Mouse (Mus musculus) embryonic facial prominence, embryonic 12.5 days (tissue): ENCODE data around the gene Mybl2. TPM values are rescaled to one million over a fixed set of nuclear protein-coding genes. Genes with fewer than 3 reads are reported as not detected.

Experiments
- ATAC-seq: fragments of 200-750 bp; cut with Nextera tagmentation; 2 replicates; pipeline ENCODE4 v1.8.0; 2017; ENCODE audit not compliant: insufficient number of reproducible peaks, insufficient read depth, low FRiP score, low TSS enrichment
- H3K27ac ChIP-seq: fragments of 300-500 bp; sonication (generic); 2 replicates; pipeline ENCODE4 v1.5.1; 2016; ENCODE audit warnings: mild to moderate bottlenecking
- H3K27me3 ChIP-seq: fragments of 300-500 bp; sonication (generic); 2 replicates; pipeline ENCODE4 v1.6.1; 2016; ENCODE audit warnings: mild to moderate bottlenecking, moderate library complexity
- H3K36me3 ChIP-seq: fragments of 300-500 bp; sonication (generic); 2 replicates; pipeline ENCODE4 v1.6.1; 2016; ENCODE audit warnings: mild to moderate bottlenecking
- H3K4me1 ChIP-seq: fragments of 300-500 bp; sonication (generic); 2 replicates; pipeline ENCODE4 v1.6.1; 2016
- H3K4me2 ChIP-seq: fragments of 300-500 bp; sonication (generic); replicated peaks from 2 replicates; pipeline ENCODE4 v1.6.1; 2016; ENCODE audit warnings: mild to moderate bottlenecking, moderate library complexity
- H3K4me3 ChIP-seq: fragments of 300-500 bp; sonication (generic); 2 replicates; pipeline ENCODE4 v1.5.1; 2016; ENCODE audit warnings: mild to moderate bottlenecking
- H3K9ac ChIP-seq: fragments of 300-500 bp; sonication (generic); 2 replicates; pipeline ENCODE4 v1.6.1; 2016; ENCODE audit warnings: mild to moderate bottlenecking, moderate library complexity
- H3K9me3 ChIP-seq: fragments of 300-500 bp; sonication (generic); 2 replicates; pipeline ENCODE4 v1.6.1; 2016; ENCODE audit warnings: mild to moderate bottlenecking, moderate library complexity
- WGBS: fragments of 180-500 bp; shearing (Covaris S2); methylation state at CpG from one replicate; pipeline ENCODE4 v1.1.7; 2016; 5-methylcytosine and 5-hydroxymethylcytosine counted together
- polyA plus RNA-seq: library from polyadenylated mRNA; unstranded; fragments of >200 nt; fragmentation: Nextera tagmentation; extraction: Ambion mirVana; gene quantifications from 2 replicates; pipeline ENCODE4 v1.2.1, GENCODE M21; 2016

Mybl2 gene
- polyA plus RNA-seq, 1 experiment from 2014 or later: 35.2 TPM

- H3K4me3 ChIP-seq: no peak overlapping the region
- H3K4me2 ChIP-seq: no peak overlapping the region
- no peak for ATAC-seq
- no peaks in the 10 kb centered on the region for H3K36me3 ChIP-seq
- H3K27me3 ChIP-seq: no peaks in the 10 kb centered on the region
- H3K9me3 ChIP-seq: no peaks in the 10 kb centered on the region
- H3K4me1 ChIP-seq: peaks cover 6% of the 10 kb centered on the region
- no peak overlapping the region for H3K27ac ChIP-seq
- H3K9ac ChIP-seq: no peak overlapping the region
- WGBS: 48% methylated on average over 8 of the region's 8 CpGs
Observed at GRCm38 (mm10) chr2:163099919-163100318, 45.4 kb downstream of the Mybl2 start.

GRCm38 (mm10) chr2:163100551-163100950, 46.1 kb downstream of the Mybl2 start:
- no peaks in the 10 kb centered on the region for H3K36me3 ChIP-seq
- WGBS: 63% methylated on average over 5 of the region's 5 CpGs
- ATAC-seq: no peak
- no peak overlapping the region for H3K9ac ChIP-seq
- H3K27ac ChIP-seq: no peak overlapping the region
- no peak overlapping the region for H3K4me3 ChIP-seq
- H3K4me2 ChIP-seq: no peak overlapping the region
- H3K27me3 ChIP-seq: no peaks in the 10 kb centered on the region
- no peaks in the 10 kb centered on the region for H3K9me3 ChIP-seq
- H3K4me1 ChIP-seq: peaks cover 6% of the 10 kb centered on the region

GRCm38 (mm10) chr2:163101646-163102203, 47.2 kb downstream of the Mybl2 start:
- no peak overlapping the region for H3K4me3 ChIP-seq
- H3K9ac ChIP-seq: no peak overlapping the region
- 5% methylated on average over 10 of the region's 10 CpGs for WGBS
- no peaks in the 10 kb centered on the region for H3K27me3 ChIP-seq
- peaks cover 6% of the 10 kb centered on the region for H3K4me1 ChIP-seq
- no peaks in the 10 kb centered on the region for H3K36me3 ChIP-seq
- no peak overlapping the region for H3K4me2 ChIP-seq
- no peak overlapping the region for H3K27ac ChIP-seq
- peak; percentile 57; the same call in 1 of the 2 replicates for ATAC-seq
- H3K9me3 ChIP-seq: no peaks in the 10 kb centered on the region

GRCm38 (mm10) chr2:163102216-163102615, 47.7 kb downstream of the Mybl2 start:
- Histone ChIP-seq H3K9ac (no peak overlapping the region), H3K4me1 (peaks cover 6% of the 10 kb centered on the region), H3K9me3 (no peaks in the 10 kb centered on the region), H3K27me3 (no peaks in the 10 kb centered on the region), H3K4me3 (no peak overlapping the region), H3K4me2 (no peak overlapping the region), H3K36me3 (no peaks in the 10 kb centered on the region), H3K27ac (no peak overlapping the region)
- no peak; the same call in 1 of the 2 replicates for ATAC-seq
- 51% methylated on average over 7 of the region's 7 CpGs for WGBS

- Histone ChIP-seq H3K9me3 (no peaks in the 10 kb centered on the region), H3K36me3 (no peaks in the 10 kb centered on the region), H3K9ac (no peak overlapping the region), H3K4me3 (no peak overlapping the region), H3K4me2 (no peak overlapping the region), H3K27me3 (no peaks in the 10 kb centered on the region), H3K27ac (no peak overlapping the region), H3K4me1 (peaks cover 6% of the 10 kb centered on the region)
- ATAC-seq: no peak
- 41% methylated on average over 18 of the region's 18 CpGs for WGBS
Observed at GRCm38 (mm10) chr2:163102900-163103653, 48.6 kb downstream of the Mybl2 start.

GRCm38 (mm10) chr2:163104086-163104770, 49.7 kb downstream of the Mybl2 start:
- H3K4me1 ChIP-seq: peaks cover 6% of the 10 kb centered on the region
- 80% methylated on average over 13 of the region's 13 CpGs for WGBS
- H3K9ac ChIP-seq: no peak overlapping the region
- no peaks in the 10 kb centered on the region for H3K36me3 ChIP-seq
- no peaks in the 10 kb centered on the region for H3K27me3 ChIP-seq
- no peak overlapping the region for H3K4me2 ChIP-seq
- no peak overlapping the region for H3K4me3 ChIP-seq
- no peaks in the 10 kb centered on the region for H3K9me3 ChIP-seq
- no peak for ATAC-seq
- no peak overlapping the region for H3K27ac ChIP-seq

GRCm38 (mm10) chr2:163108385-163108784, 53.9 kb downstream of the Mybl2 start:
- H3K27ac ChIP-seq: no peak overlapping the region
- no peak overlapping the region for H3K4me3 ChIP-seq
- no peaks in the 10 kb centered on the region for H3K9me3 ChIP-seq
- H3K36me3 ChIP-seq: no peaks in the 10 kb centered on the region
- H3K4me1 ChIP-seq: peaks cover 6% of the 10 kb centered on the region; the same call in 1 of the 2 replicates
- no peaks in the 10 kb centered on the region for H3K27me3 ChIP-seq
- H3K9ac ChIP-seq: no peak overlapping the region
- H3K4me2 ChIP-seq: no peak overlapping the region
- WGBS: 79% methylated on average over 9 of the region's 9 CpGs
- ATAC-seq: no peak

- Histone ChIP-seq H3K4me3 (no peak overlapping the region), H3K27ac (no peak overlapping the region), H3K27me3 (no peaks in the 10 kb centered on the region), H3K4me1 (peaks cover 6% of the 10 kb centered on the region; the same call in 1 of the 2 replicates), H3K36me3 (no peaks in the 10 kb centered on the region), H3K9ac (no peak overlapping the region), H3K4me2 (no peak overlapping the region), H3K9me3 (no peaks in the 10 kb centered on the region)
- no peak for ATAC-seq
- 76% methylated on average over 1 of the region's 1 CpGs for WGBS
Observed at GRCm38 (mm10) chr2:163110706-163111105, 56.2 kb downstream of the Mybl2 start.

- H3K27me3 ChIP-seq: no peaks in the 10 kb centered on the region
- WGBS: 54% methylated on average over 16 of the region's 16 CpGs
- H3K36me3 ChIP-seq: no peaks in the 10 kb centered on the region
- H3K4me3 ChIP-seq: no peak overlapping the region
- no peak overlapping the region for H3K4me2 ChIP-seq
- no peak overlapping the region for H3K9ac ChIP-seq
- no peak overlapping the region for H3K27ac ChIP-seq
- ATAC-seq: no peak
- H3K9me3 ChIP-seq: no peaks in the 10 kb centered on the region
- H3K4me1 ChIP-seq: peaks cover 6% of the 10 kb centered on the region; the same call in 1 of the 2 replicates
Observed at GRCm38 (mm10) chr2:163111413-163112201, 57.1 kb downstream of the Mybl2 start.

GRCm38 (mm10) chr2:163120626-163121352, 66.3 kb downstream of the Mybl2 start:
- WGBS: 69% methylated on average over 15 of the region's 15 CpGs
- Histone ChIP-seq H3K4me3 (no peak overlapping the region), H3K4me2 (no peak overlapping the region), H3K4me1 (no peaks in the 10 kb centered on the region), H3K27me3 (0 out of 2 replicates have a peak, but pooled peaks cover 12% of the 10 kb centered on the region), H3K9me3 (no peaks in the 10 kb centered on the region), H3K9ac (no peak overlapping the region), H3K36me3 (no peaks in the 10 kb centered on the region), H3K27ac (no peak overlapping the region)
- ATAC-seq: no peak

- Histone ChIP-seq H3K4me2 (no peak overlapping the region), H3K36me3 (no peaks in the 10 kb centered on the region), H3K27me3 (0 out of 2 replicates have a peak, but pooled peaks cover 12% of the 10 kb centered on the region), H3K4me3 (no peak overlapping the region), H3K4me1 (no peaks in the 10 kb centered on the region), H3K27ac (no peak overlapping the region), H3K9me3 (no peaks in the 10 kb centered on the region), H3K9ac (no peak overlapping the region)
- 81% methylated on average over 3 of the region's 3 CpGs for WGBS
- ATAC-seq: no peak
Observed at GRCm38 (mm10) chr2:163121353-163121660, 66.8 kb downstream of the Mybl2 start.
